Mouse (Mus musculus): Measurements from ENCODE around the gene Fam110a. TPM values are rescaled to one million over a fixed set of nuclear protein-coding genes. Genes with fewer than 3 reads are reported as not detected.
A peak's percentile ranks its signal among the peaks of the same experiment; 100 is the strongest.

The Fam110a gene
- 33.6 and 34.0 TPM in 2 replicates for polyA plus RNA-seq (2015; fragmentation: Nextera tagmentation; extraction: Ambion mirVana)

- Histone ChIP-seq H3K9me3 (ENCODE audit: control insufficient read depth, low read length) (no peaks in the 10 kb centered on the region), H3K9ac (ENCODE audit: low read length) (peak within 1 kb of the TSS; percentile 90), H3K36me3 (ENCODE audit: control insufficient read depth, insufficient read depth, low read length) (no peaks in the 10 kb centered on the region), H3K27ac (ENCODE audit: low read length) (peak within 1 kb of the TSS; percentile 85), H3K4me1 (replicated peaks; ENCODE audit: control insufficient read depth, insufficient read depth, low read length) (peaks cover 28% of the 10 kb centered on the region), H3K4me2 (ENCODE audit: low read depth, low read length) (peak within 1 kb of the TSS; percentile 80), H3K4me3 (ENCODE audit: low read length) (peak within 1 kb of the TSS; percentile 91), H3K27me3 (ENCODE audit: control insufficient read depth, insufficient read depth, low read depth, low read length) (no peaks in the 10 kb centered on the region)
- WGBS: under 1% methylated on average over 43 of the region's 46 CpGs
- peak; percentile 93 for ATAC-seq (ENCODE audit: low read depth)
These were observed at the start of gene Fam110a for GRCm38 (mm10) chr2:151979470-151980354. Fam110a (minus strand) TSS chr2:151980219.

GRCm38 (mm10) chr2:152029252-152030082 lies 49.4 kb upstream of the Fam110a start:
- Histone ChIP-seq H3K27ac (ENCODE audit: low read length) (no peak overlapping the region), H3K4me3 (ENCODE audit: low read length) (peak overlapping the region; percentile 65), H3K36me3 (ENCODE audit: control insufficient read depth, insufficient read depth, low read length) (no peaks in the 10 kb centered on the region), H3K9me3 (ENCODE audit: control insufficient read depth, low read length) (no peaks in the 10 kb centered on the region), H3K9ac (ENCODE audit: low read length) (peak overlapping the region; percentile 64), H3K4me2 (ENCODE audit: low read depth, low read length) (peak overlapping the region; percentile 98), H3K27me3 (ENCODE audit: control insufficient read depth, insufficient read depth, low read depth, low read length) (peaks cover 24% of the 10 kb centered on the region), H3K4me1 (replicated peaks; ENCODE audit: control insufficient read depth, insufficient read depth, low read length) (0 out of 2 replicates have a peak, but pooled peaks cover 2% of the 10 kb centered on the region)
- ATAC-seq (ENCODE audit: low read depth): peak; percentile 97
- under 1% methylated on average over 54 of the region's 54 CpGs for WGBS

GRCm38 (mm10) chr2:152024883-152025422 lies 44.9 kb upstream of the Fam110a start:
- no peak overlapping the region for H3K4me2 ChIP-seq (ENCODE audit: low read depth, low read length)
- H3K27ac ChIP-seq (ENCODE audit: low read length): no peak overlapping the region
- H3K36me3 ChIP-seq (ENCODE audit: control insufficient read depth, insufficient read depth, low read length): no peaks in the 10 kb centered on the region
- no peak for ATAC-seq (ENCODE audit: low read depth)
- 37% methylated on average over 11 of the region's 11 CpGs for WGBS
- 0 out of 2 replicates have a peak, but pooled peaks cover 2% of the 10 kb centered on the region for H3K4me1 ChIP-seq (replicated peaks; ENCODE audit: control insufficient read depth, insufficient read depth, low read length)
- H3K9ac ChIP-seq (ENCODE audit: low read length): no peak overlapping the region
- H3K9me3 ChIP-seq (ENCODE audit: control insufficient read depth, low read length): no peaks in the 10 kb centered on the region
- peaks cover 12% of the 10 kb centered on the region for H3K27me3 ChIP-seq (ENCODE audit: control insufficient read depth, insufficient read depth, low read depth, low read length)
- no peak overlapping the region for H3K4me3 ChIP-seq (ENCODE audit: low read length)

- Histone ChIP-seq H3K27me3 (ENCODE audit: control insufficient read depth, insufficient read depth, low read depth, low read length) (no peaks in the 10 kb centered on the region), H3K9me3 (ENCODE audit: control insufficient read depth, low read length) (no peaks in the 10 kb centered on the region), H3K9ac (ENCODE audit: low read length) (no peak overlapping the region), H3K36me3 (ENCODE audit: control insufficient read depth, insufficient read depth, low read length) (no peaks in the 10 kb centered on the region), H3K27ac (ENCODE audit: low read length) (no peak overlapping the region), H3K4me3 (ENCODE audit: low read length) (no peak overlapping the region), H3K4me2 (ENCODE audit: low read depth, low read length) (no peak overlapping the region), H3K4me1 (replicated peaks; ENCODE audit: control insufficient read depth, insufficient read depth, low read length) (no peaks in the 10 kb centered on the region)
- no peak for ATAC-seq (ENCODE audit: low read depth)
These were observed 42.0 kb upstream of the Fam110a start for GRCm38 (mm10) chr2:152022022-152022421.

GRCm38 (mm10) chr2:152020255-152020654 lies 40.2 kb upstream of the Fam110a start:
- no peak overlapping the region for H3K9ac ChIP-seq (ENCODE audit: low read length)
- H3K4me2 ChIP-seq (ENCODE audit: low read depth, low read length): no peak overlapping the region
- no peak overlapping the region for H3K27ac ChIP-seq (ENCODE audit: low read length)
- ATAC-seq (ENCODE audit: low read depth): peak; percentile 31; the same call in 1 of the 2 replicates
- H3K9me3 ChIP-seq (ENCODE audit: control insufficient read depth, low read length): no peaks in the 10 kb centered on the region
- 25% methylated on average over 6 of the region's 6 CpGs for WGBS
- H3K36me3 ChIP-seq (ENCODE audit: control insufficient read depth, insufficient read depth, low read length): no peaks in the 10 kb centered on the region
- no peaks in the 10 kb centered on the region for H3K27me3 ChIP-seq (ENCODE audit: control insufficient read depth, insufficient read depth, low read depth, low read length)
- H3K4me3 ChIP-seq (ENCODE audit: low read length): no peak overlapping the region
- no peaks in the 10 kb centered on the region for H3K4me1 ChIP-seq (replicated peaks; ENCODE audit: control insufficient read depth, insufficient read depth, low read length)

GRCm38 (mm10) chr2:152016666-152017065 lies 36.6 kb upstream of the Fam110a start:
- no peak overlapping the region for H3K4me2 ChIP-seq (ENCODE audit: low read depth, low read length)
- no peak for ATAC-seq (ENCODE audit: low read depth)
- no peaks in the 10 kb centered on the region for H3K9me3 ChIP-seq (ENCODE audit: control insufficient read depth, low read length)
- H3K9ac ChIP-seq (ENCODE audit: low read length): no peak overlapping the region
- H3K4me3 ChIP-seq (ENCODE audit: low read length): no peak overlapping the region
- 71% methylated on average over 9 of the region's 9 CpGs for WGBS
- H3K4me1 ChIP-seq (replicated peaks; ENCODE audit: control insufficient read depth, insufficient read depth, low read length): peaks cover 5% of the 10 kb centered on the region; the same call in 1 of the 2 replicates
- H3K27me3 ChIP-seq (ENCODE audit: control insufficient read depth, insufficient read depth, low read depth, low read length): no peaks in the 10 kb centered on the region
- H3K27ac ChIP-seq (ENCODE audit: low read length): no peak overlapping the region
- H3K36me3 ChIP-seq (ENCODE audit: control insufficient read depth, insufficient read depth, low read length): no peaks in the 10 kb centered on the region

- 23% methylated on average over 4 of the region's 4 CpGs for WGBS
- H3K9ac ChIP-seq (ENCODE audit: low read length): no peak overlapping the region
- H3K9me3 ChIP-seq (ENCODE audit: control insufficient read depth, low read length): no peaks in the 10 kb centered on the region
- peaks cover 6% of the 10 kb centered on the region; the same call in 1 of the 2 replicates for H3K4me1 ChIP-seq (replicated peaks; ENCODE audit: control insufficient read depth, insufficient read depth, low read length)
- ATAC-seq (ENCODE audit: low read depth): no peak
- H3K27me3 ChIP-seq (ENCODE audit: control insufficient read depth, insufficient read depth, low read depth, low read length): no peaks in the 10 kb centered on the region
- no peak overlapping the region for H3K4me2 ChIP-seq (ENCODE audit: low read depth, low read length)
- no peak overlapping the region for H3K4me3 ChIP-seq (ENCODE audit: low read length)
- H3K27ac ChIP-seq (ENCODE audit: low read length): no peak overlapping the region
- no peaks in the 10 kb centered on the region for H3K36me3 ChIP-seq (ENCODE audit: control insufficient read depth, insufficient read depth, low read length)
These were observed 36.0 kb upstream of the Fam110a start for GRCm38 (mm10) chr2:152015997-152016396.

GRCm38 (mm10) chr2:152012701-152013100 lies 32.7 kb upstream of the Fam110a start:
- H3K4me1 ChIP-seq (replicated peaks; ENCODE audit: control insufficient read depth, insufficient read depth, low read length): peaks cover 6% of the 10 kb centered on the region; the same call in 1 of the 2 replicates
- H3K4me3 ChIP-seq (ENCODE audit: low read length): no peak overlapping the region
- H3K36me3 ChIP-seq (ENCODE audit: control insufficient read depth, insufficient read depth, low read length): no peaks in the 10 kb centered on the region
- H3K9ac ChIP-seq (ENCODE audit: low read length): no peak overlapping the region
- 62% methylated on average over 2 of the region's 2 CpGs for WGBS
- no peak overlapping the region for H3K27ac ChIP-seq (ENCODE audit: low read length)
- no peak for ATAC-seq (ENCODE audit: low read depth)
- no peak overlapping the region for H3K4me2 ChIP-seq (ENCODE audit: low read depth, low read length)
- no peaks in the 10 kb centered on the region for H3K27me3 ChIP-seq (ENCODE audit: control insufficient read depth, insufficient read depth, low read depth, low read length)
- no peaks in the 10 kb centered on the region for H3K9me3 ChIP-seq (ENCODE audit: control insufficient read depth, low read length)

- Histone ChIP-seq H3K36me3 (ENCODE audit: control insufficient read depth, insufficient read depth, low read length) (no peaks in the 10 kb centered on the region), H3K4me1 (replicated peaks; ENCODE audit: control insufficient read depth, insufficient read depth, low read length) (peaks cover 6% of the 10 kb centered on the region; the same call in 1 of the 2 replicates), H3K27me3 (ENCODE audit: control insufficient read depth, insufficient read depth, low read depth, low read length) (no peaks in the 10 kb centered on the region), H3K4me2 (ENCODE audit: low read depth, low read length) (no peak overlapping the region), H3K9me3 (ENCODE audit: control insufficient read depth, low read length) (no peaks in the 10 kb centered on the region), H3K4me3 (ENCODE audit: low read length) (no peak overlapping the region), H3K9ac (ENCODE audit: low read length) (no peak overlapping the region), H3K27ac (ENCODE audit: low read length) (peak overlapping the region; percentile 60)
- peak; percentile 40 for ATAC-seq (ENCODE audit: low read depth)
- WGBS: 56% methylated on average over 4 of the region's 4 CpGs
These were observed 32.2 kb upstream of the Fam110a start for GRCm38 (mm10) chr2:152012222-152012621.
